Mouse (Mus musculus): ENCODE results near the gene Tox2. TPM values are rescaled to one million over a fixed set of nuclear protein-coding genes. Genes with fewer than 3 reads are reported as not detected.

The Tox2 gene
- total RNA-seq, 2 experiments from 2014 or later: 8.0 to 9.5 TPM

DNA sequence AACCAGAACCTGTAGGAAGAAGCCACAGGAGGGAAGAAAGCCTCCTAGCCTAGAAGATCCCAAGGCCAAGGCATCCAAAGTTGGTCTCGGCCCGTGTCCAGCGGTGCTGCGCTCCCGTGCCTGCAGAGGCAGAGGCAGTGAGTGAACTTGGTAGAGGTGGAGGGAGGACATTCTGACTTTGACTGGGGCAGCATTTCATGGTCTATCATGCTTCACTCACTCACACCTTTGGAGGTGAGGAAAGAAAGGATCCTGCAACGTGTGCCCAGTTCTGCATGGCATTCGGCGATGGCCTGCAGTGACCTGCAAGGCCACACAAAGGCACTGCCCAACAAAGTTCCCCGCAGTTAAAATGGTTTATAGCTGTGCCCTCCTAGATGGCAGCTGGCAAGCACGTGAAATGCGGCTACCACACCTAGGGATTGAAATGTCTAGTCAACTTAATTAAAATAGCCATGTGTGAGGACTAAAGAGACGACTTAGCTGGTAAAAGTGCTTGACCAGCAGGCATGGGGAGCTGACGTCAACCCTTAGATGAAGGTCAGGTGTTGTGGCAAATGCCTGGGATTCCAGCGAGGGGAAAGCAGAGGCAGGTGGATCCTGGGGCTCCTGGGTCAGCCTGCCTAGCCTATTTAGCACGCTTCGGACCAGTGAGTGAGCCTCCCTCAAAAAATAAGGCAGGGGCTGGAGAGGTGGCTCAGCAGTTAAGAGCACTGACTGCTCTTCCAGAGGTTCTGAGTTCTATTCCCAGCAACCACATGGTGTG lies 158.1 kb downstream of the Tox2 start:
- no peak for DNase-seq (ENCODE audit: low spot score in 2 of 2)

DNA sequence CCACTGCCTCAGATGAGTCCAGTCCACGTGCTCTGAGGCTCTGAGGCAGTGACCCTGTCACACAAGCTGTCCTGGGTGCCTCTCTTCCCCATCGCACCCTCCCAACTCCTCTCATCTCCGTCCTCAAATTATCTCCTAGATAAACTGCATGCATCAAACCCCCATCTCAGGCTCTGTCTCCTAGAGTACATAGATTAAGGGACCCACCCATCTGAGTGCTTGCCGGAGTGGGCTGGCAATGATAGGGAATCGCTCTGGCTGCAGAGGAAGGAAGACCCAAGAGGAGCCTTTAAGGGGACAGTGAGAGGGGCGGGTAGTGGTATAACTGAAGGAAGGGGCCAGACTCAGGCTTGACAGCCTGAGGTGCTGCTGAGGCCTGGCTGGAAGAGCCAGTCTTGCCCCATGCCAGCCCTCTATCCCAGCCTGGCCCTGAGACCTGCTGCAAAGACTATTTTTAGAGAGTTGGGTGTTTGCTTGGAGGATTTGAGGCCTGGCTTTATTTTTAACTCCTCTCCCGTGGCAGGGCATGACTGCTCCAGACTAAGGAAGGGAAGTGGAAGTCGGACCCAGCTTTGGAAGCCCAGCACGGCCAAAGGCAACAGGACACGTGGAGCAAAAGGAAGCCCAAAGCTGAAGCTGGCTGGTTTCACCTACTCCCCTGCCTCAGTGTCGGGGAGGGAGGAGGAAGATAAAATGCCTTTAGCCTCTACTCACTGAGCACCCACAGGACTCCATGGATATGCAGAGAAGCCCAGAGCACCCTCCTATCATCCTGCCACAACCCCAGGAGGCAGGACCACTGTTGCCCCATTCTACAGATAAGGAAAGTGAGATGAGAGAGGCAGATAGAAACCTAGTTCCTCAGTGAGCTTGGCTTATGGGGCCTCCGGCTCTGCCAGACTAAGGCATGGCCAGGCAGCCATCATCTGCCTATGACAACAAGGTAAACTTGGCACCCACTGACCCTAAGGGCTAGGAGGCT lies 160.3 kb downstream of the Tox2 start:
- no peak for DNase-seq (ENCODE audit: low spot score in 2 of 2)

DNA sequence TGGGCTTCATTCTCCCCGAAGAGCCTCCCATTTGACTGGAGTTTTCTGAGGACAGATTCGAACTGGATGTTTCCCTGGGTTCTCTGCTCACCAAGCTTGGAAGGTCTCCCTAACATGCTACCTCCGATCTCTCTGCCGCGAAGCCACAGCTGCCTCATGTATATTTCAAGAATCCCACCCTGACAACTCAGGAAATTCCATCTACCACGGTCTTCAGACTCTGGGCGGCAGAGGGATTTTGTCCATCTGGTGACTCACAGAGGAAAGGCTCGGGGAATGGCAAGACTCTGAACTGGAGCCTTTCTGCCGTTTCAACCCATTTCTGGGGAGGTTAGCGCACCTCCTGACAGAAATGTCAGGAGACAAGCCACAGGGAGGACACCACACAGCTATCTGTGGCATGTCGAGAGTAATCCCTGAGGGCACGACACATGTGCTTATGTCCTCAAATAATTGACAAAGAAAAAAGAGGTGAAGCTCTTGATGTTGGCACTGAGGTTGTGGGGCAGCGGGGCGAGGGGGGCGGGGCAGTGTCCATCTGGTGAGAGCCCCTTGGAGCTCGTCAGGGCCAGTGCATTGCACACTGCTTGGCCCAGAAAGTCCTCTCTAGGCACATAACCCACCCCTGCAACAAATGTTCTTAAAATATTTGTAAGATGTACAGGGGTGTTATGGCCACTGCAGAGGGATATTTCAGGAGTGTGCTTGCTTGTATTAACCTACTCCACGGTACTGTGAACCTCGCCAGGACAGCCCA lies 162.0 kb downstream of the Tox2 start:
- DNase-seq (ENCODE audit: low spot score in 2 of 2): no peak

DNA sequence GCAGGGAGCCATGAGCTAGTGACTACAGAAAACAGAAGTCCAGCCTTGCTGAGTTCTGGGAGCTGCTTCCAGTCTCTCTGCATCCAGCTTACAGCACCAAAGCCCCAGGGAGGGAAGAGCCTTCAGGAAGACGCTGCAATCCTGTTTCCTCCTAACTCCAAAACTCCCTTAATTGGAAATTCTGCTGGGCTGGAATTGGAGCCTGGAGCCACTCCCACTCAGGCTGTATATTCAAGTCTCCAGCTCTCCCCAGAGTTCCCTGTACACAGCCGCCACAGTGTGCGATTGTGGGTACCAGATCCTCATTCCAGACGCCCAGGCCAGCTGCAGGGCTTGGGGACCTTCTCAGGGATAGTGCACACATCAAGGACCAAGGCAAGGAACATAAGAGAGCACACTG lies 167.2 kb downstream of the Tox2 start:
- DNase-seq (ENCODE audit: low spot score in 2 of 2): no peak

DNA sequence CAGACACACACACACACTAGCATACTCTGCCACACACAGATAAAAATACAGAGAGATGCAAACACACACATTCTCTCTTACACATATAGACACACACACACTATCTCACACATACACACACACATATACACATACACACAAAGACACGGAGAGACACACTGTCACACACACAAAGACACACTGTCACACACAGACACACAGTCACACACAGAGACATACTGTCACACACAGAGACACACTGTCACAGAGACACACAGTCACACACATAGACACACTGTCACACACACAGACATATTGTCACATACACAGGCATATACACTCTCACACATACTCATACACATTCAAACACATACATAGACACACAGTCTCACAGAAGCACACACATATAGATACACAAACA lies 169.7 kb downstream of the Tox2 start:
- DNase-seq (ENCODE audit: low spot score in 2 of 2): no peak

Other genes with a start within 250 kb of the Tox2 start
- gene Sgk2, start 215.8 kb upstream of the Tox2 start, total RNA-seq (2021): 1 to 10 TPM; 1.9 to 3.6 TPM
- gene Ift52, start 185.8 kb upstream of the Tox2 start, total RNA-seq (2021): 10 to 100 TPM; 56.6 to 62.0 TPM
- 10 to 100 TPM; 20.4 to 24.0 TPM for gene Mybl2, start 148.4 kb upstream of the Tox2 start, total RNA-seq (2021)
- not detected for gene Gtsf1l, start 115.3 kb upstream of the Tox2 start, total RNA-seq (2021)
- 10 to 100 TPM in 1 of 2 experiments, 1 to 10 TPM in 1; 9.3 to 13.0 TPM for gene Jph2, start 194.9 kb downstream of the Tox2 start, total RNA-seq (2021)
- 10 to 100 TPM; 34.7 to 36.6 TPM for gene Oser1, start 221.6 kb downstream of the Tox2 start, total RNA-seq (2021)
- gene Gdap1l1, start 235.4 kb downstream of the Tox2 start, total RNA-seq (2021): 10 to 100 TPM in 1 of 2 experiments, 1 to 10 TPM in 1; 9.7 to 10.3 TPM